Mouse (Mus musculus): Measurements from ENCODE around the gene Dnaic2. TPM values are rescaled to one million over a fixed set of nuclear protein-coding genes. Genes with fewer than 3 reads are reported as not detected.

The Dnaic2 gene
- polyA plus RNA-seq, 1 experiment: 1.7 TPM

DNA sequence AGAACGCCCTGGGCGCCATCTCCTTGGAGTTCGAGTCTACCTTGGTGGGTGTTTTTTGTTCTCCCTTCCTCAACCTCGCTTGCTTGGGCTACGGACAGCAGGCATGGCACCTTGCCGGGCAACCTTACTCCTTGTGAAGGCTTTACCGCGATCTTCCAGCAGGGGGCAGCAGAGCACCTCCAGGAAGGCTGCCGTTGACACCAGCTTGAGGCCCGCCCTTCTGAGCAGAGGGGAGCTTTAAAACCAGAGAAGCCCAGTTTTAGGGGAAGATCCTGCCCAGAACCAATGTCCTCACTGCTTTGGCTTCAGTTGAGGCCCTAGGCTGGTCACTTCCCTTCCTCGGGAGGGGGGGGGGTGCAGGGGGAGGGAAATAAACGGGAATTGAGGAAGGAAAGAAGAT, 17.9 kb downstream of the Dnaic2 start:
- Histone ChIP-seq H3K4me3 (ENCODE audit: low read depth, low read length) (no peak overlapping the region), H3K9ac (ENCODE audit: low read depth, poor library complexity, severe bottlenecking) (no peak overlapping the region), H3K27ac (ENCODE audit: insufficient read depth, low read length) (no peak overlapping the region), H3K9me3 (replicated peaks; ENCODE audit: control insufficient read depth, insufficient read depth, low read length, poor library complexity, severe bottlenecking) (no peaks in the 10 kb centered on the region), H3K27me3 (ENCODE audit: control insufficient read depth, insufficient read depth, low read length, poor library complexity, severe bottlenecking) (no peaks in the 10 kb centered on the region), H3K4me1 (ENCODE audit: control insufficient read depth, insufficient read depth, low read length) (no peaks in the 10 kb centered on the region), H3K36me3 (ENCODE audit: control insufficient read depth, insufficient read depth, low read length, poor library complexity, severe bottlenecking) (no peaks in the 10 kb centered on the region)
- TF ChIP-seq POLR2A (IDR thresholded peaks at IDR 0.05; ENCODE audit: insufficient read depth, low read length): no peak
- peak; percentile 94 for TF ChIP-seq CTCF (IDR thresholded peaks at IDR 0.05; ENCODE audit: low read depth, low read length)

DNA sequence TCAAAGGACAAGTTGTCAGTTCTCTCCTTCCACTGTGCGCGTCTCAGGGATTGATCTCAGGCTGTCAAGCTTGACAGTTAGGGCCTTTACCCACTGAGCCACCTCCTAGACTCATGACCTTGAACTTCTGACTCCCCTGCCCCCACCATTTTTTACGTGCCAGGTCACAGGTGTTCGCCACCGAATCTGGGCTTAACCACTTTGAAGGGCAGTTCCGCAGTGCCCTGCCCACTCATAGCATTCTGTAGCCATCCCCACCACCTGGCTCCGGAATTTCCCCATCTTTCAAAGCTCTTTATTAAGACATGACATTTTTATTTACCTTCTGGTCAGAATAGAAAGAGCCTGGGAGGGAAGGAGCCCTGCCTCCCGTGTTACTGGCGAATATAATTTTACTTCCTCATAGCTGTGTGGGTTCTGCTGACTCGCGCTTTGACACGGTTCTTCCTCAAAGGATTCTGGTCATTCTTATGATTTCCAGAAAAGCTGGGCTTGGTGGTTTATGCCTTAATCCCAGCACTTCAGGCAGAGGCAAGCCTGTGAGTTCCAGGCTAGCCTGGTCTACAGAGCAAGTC, 20.4 kb downstream of the Dnaic2 start:
- TF ChIP-seq POLR2A (IDR thresholded peaks at IDR 0.05; ENCODE audit: insufficient read depth, low read length) (no peak), EP300 (IDR thresholded peaks at IDR 0.05; ENCODE audit: insufficient read depth, low read depth, low read length) (no peak), CTCF (IDR thresholded peaks at IDR 0.05; ENCODE audit: low read depth, low read length) (no peak)

GRCm38 (mm10) chr11:114764820-114765818, 37.9 kb downstream of the Dnaic2 start, which contains the start of gene Kif19a:
TSS of gene Kif19a (plus strand) at chr11:114765388.
- Histone ChIP-seq H3K9ac (ENCODE audit: low read depth, poor library complexity, severe bottlenecking) (no peak within 1 kb of the TSS), H3K9me3 (replicated peaks; ENCODE audit: control insufficient read depth, insufficient read depth, low read length, poor library complexity, severe bottlenecking) (no peaks in the 10 kb centered on the region), H3K4me3 (ENCODE audit: low read depth, low read length) (peak within 1 kb of the TSS; percentile 63), H3K4me1 (ENCODE audit: control insufficient read depth, insufficient read depth, low read length) (no peaks in the 10 kb centered on the region), H3K27me3 (ENCODE audit: control insufficient read depth, insufficient read depth, low read length, poor library complexity, severe bottlenecking) (0 out of 2 replicates have a peak, but pooled peaks cover 2% of the 10 kb centered on the region), H3K27ac (ENCODE audit: insufficient read depth, low read length) (no peak within 1 kb of the TSS), H3K36me3 (ENCODE audit: control insufficient read depth, insufficient read depth, low read length, poor library complexity, severe bottlenecking) (no peaks in the 10 kb centered on the region)
- TF ChIP-seq EP300 (IDR thresholded peaks at IDR 0.05; ENCODE audit: insufficient read depth, low read depth, low read length): no peak
- no peak for TF ChIP-seq CTCF (IDR thresholded peaks at IDR 0.05; ENCODE audit: low read depth, low read length)
- TF ChIP-seq POLR2A (IDR thresholded peaks at IDR 0.05; ENCODE audit: insufficient read depth, low read length): no peak

More for the DNA sequence above, 20.4 kb downstream of the Dnaic2 start:
- no peaks in the 10 kb centered on the region for H3K27me3 ChIP-seq (ENCODE audit: control insufficient read depth, insufficient read depth, low read length, poor library complexity, severe bottlenecking)
- H3K27ac ChIP-seq (ENCODE audit: insufficient read depth, low read length): no peak overlapping the region
- no peaks in the 10 kb centered on the region for H3K36me3 ChIP-seq (ENCODE audit: control insufficient read depth, insufficient read depth, low read length, poor library complexity, severe bottlenecking)
- H3K9me3 ChIP-seq (replicated peaks; ENCODE audit: control insufficient read depth, insufficient read depth, low read length, poor library complexity, severe bottlenecking): no peaks in the 10 kb centered on the region
- H3K4me3 ChIP-seq (ENCODE audit: low read depth, low read length): no peak overlapping the region
- H3K9ac ChIP-seq (ENCODE audit: low read depth, poor library complexity, severe bottlenecking): no peak overlapping the region
- no peaks in the 10 kb centered on the region for H3K4me1 ChIP-seq (ENCODE audit: control insufficient read depth, insufficient read depth, low read length)

DNA sequence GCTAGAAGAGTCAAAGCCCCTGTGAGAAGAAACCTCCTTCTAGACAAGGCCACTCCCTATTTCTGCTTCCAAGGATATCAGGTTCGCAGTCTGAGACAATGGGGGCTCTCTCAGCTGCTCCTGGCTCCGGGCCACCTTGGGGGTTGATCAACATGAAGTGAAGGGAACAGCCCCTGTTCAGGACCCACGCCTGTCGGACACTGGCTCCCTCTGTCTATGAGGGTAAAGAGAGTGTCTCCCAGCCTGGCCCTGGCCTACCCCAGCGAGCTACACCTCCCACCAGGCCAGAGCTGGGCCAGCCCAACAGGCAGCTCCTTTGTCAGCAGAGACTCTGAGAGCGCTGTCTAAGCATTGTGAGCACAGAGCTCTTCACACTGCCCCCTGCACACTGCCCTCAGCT, 42.7 kb downstream of the Dnaic2 start:
- no peak overlapping the region for H3K27ac ChIP-seq (ENCODE audit: insufficient read depth, low read length)
- H3K9me3 ChIP-seq (replicated peaks; ENCODE audit: control insufficient read depth, insufficient read depth, low read length, poor library complexity, severe bottlenecking): no peaks in the 10 kb centered on the region
- 0 out of 2 replicates have a peak, but pooled peaks cover 2% of the 10 kb centered on the region for H3K27me3 ChIP-seq (ENCODE audit: control insufficient read depth, insufficient read depth, low read length, poor library complexity, severe bottlenecking)
- H3K4me3 ChIP-seq (ENCODE audit: low read depth, low read length): no peak overlapping the region
- H3K4me1 ChIP-seq (ENCODE audit: control insufficient read depth, insufficient read depth, low read length): no peaks in the 10 kb centered on the region
- H3K36me3 ChIP-seq (ENCODE audit: control insufficient read depth, insufficient read depth, low read length, poor library complexity, severe bottlenecking): no peaks in the 10 kb centered on the region
- H3K9ac ChIP-seq (ENCODE audit: low read depth, poor library complexity, severe bottlenecking): no peak overlapping the region
- no peak for TF ChIP-seq EP300 (IDR thresholded peaks at IDR 0.05; ENCODE audit: insufficient read depth, low read depth, low read length)
- TF ChIP-seq CTCF (IDR thresholded peaks at IDR 0.05; ENCODE audit: low read depth, low read length): no peak
- TF ChIP-seq POLR2A (IDR thresholded peaks at IDR 0.05; ENCODE audit: insufficient read depth, low read length): no peak

DNA sequence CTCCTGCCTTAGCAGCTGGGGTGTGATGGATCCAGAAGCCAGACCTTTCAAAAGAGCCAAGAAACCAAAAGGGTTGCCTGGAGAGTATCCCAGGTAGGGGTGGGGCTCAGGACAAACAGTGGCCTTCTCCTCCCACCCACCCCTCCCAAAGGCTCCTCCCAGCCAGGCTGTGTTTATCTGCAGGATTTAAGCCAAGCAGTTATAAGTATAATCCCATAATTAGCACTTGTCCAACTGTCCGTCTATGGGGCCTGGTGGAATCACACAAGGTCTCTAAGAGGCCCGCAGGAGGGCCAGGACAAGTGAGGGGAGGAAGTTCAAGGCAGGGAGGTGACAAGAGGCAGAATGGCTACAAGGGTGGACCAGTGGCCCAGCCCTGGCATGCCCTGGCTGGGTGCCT, 44.7 kb downstream of the Dnaic2 start:
- no peaks in the 10 kb centered on the region for H3K9me3 ChIP-seq (replicated peaks; ENCODE audit: control insufficient read depth, insufficient read depth, low read length, poor library complexity, severe bottlenecking)
- H3K27ac ChIP-seq (ENCODE audit: insufficient read depth, low read length): no peak overlapping the region
- no peaks in the 10 kb centered on the region for H3K27me3 ChIP-seq (ENCODE audit: control insufficient read depth, insufficient read depth, low read length, poor library complexity, severe bottlenecking)
- no peaks in the 10 kb centered on the region for H3K36me3 ChIP-seq (ENCODE audit: control insufficient read depth, insufficient read depth, low read length, poor library complexity, severe bottlenecking)
- no peak overlapping the region for H3K9ac ChIP-seq (ENCODE audit: low read depth, poor library complexity, severe bottlenecking)
- no peak overlapping the region for H3K4me3 ChIP-seq (ENCODE audit: low read depth, low read length)
- H3K4me1 ChIP-seq (ENCODE audit: control insufficient read depth, insufficient read depth, low read length): no peaks in the 10 kb centered on the region
- no peak for TF ChIP-seq CTCF (IDR thresholded peaks at IDR 0.05; ENCODE audit: low read depth, low read length)
- TF ChIP-seq POLR2A (IDR thresholded peaks at IDR 0.05; ENCODE audit: insufficient read depth, low read length): no peak
- TF ChIP-seq EP300 (IDR thresholded peaks at IDR 0.05; ENCODE audit: insufficient read depth, low read depth, low read length): no peak

DNA sequence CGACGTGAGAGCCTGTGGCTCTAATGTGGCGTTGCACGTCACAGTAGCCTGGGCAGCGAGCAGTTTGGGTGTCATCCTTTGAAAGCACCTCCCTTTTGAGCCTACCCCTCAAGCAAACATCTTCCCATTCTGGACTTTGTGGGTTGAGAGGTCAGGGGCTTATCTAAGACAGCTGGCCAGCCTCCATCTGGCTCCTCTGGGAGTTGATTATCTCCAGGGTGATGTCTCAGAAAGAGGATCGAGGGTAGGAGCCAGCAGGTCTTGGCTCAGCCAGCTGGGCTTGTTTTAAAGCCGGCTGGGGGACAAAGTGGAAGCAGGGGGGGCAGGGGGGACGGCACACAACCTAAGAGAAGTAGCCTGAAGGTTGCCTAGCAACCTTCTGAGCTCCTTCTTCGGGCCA, 52.9 kb downstream of the Dnaic2 start:
- no peaks in the 10 kb centered on the region for H3K27me3 ChIP-seq (ENCODE audit: control insufficient read depth, insufficient read depth, low read length, poor library complexity, severe bottlenecking)
- H3K36me3 ChIP-seq (ENCODE audit: control insufficient read depth, insufficient read depth, low read length, poor library complexity, severe bottlenecking): no peaks in the 10 kb centered on the region
- no peak overlapping the region for H3K27ac ChIP-seq (ENCODE audit: insufficient read depth, low read length)
- H3K9me3 ChIP-seq (replicated peaks; ENCODE audit: control insufficient read depth, insufficient read depth, low read length, poor library complexity, severe bottlenecking): no peaks in the 10 kb centered on the region
- no peaks in the 10 kb centered on the region for H3K4me1 ChIP-seq (ENCODE audit: control insufficient read depth, insufficient read depth, low read length)
- no peak overlapping the region for H3K4me3 ChIP-seq (ENCODE audit: low read depth, low read length)
- TF ChIP-seq EP300 (IDR thresholded peaks at IDR 0.05; ENCODE audit: insufficient read depth, low read depth, low read length): no peak
- no peak for TF ChIP-seq CTCF (IDR thresholded peaks at IDR 0.05; ENCODE audit: low read depth, low read length)
- no peak for TF ChIP-seq POLR2A (IDR thresholded peaks at IDR 0.05; ENCODE audit: insufficient read depth, low read length)
- H3K9ac ChIP-seq (ENCODE audit: low read depth, poor library complexity, severe bottlenecking): no peak overlapping the region
